ENCODE assay signal across 28 mouse cellular contexts in genomic region chr11:64002629-64003028, GRCm38 (mm10).
DNase-seq lines count a peak whose midpoint lies in the region; ATAC-seq and TF ChIP-seq lines count a peak whose summit lies in the region.
"Had no signal": no experiment of that assay in that cellular context is flagged by ENCODE, and none has a peak within 500 bp of the region (broad histone marks: within the 10 kb centered on the region; RNA-seq: fewer than 3 reads in every experiment).

No protein-coding gene starts in this region.

- H3K4me2 ChIP-seq in liver, embryonic 11.5 days, result no peak overlapping the region; the same call in 1 of the 2 replicates
- no peak overlapping the region for H3K4me2 ChIP-seq in liver, embryonic 16.5 days (ENCODE audit: low read depth, low read length)
- H3K4me2 ChIP-seq in intestine, postnatal 0 days (replicated peaks; ENCODE audit: low read depth), result no peak overlapping the region
- H3K4me2 ChIP-seq: embryonic facial prominence, embryonic 12.5 days; forebrain, embryonic 15.5 days; heart, embryonic 11.5 days; hindbrain, embryonic 14.5 days; kidney, embryonic 15.5 days; limb, embryonic 13.5 days; lung, embryonic 14.5 days; midbrain, embryonic 11.5 days; neural tube, embryonic 13.5 days had no signal

- no peak overlapping the region for H3K4me3 ChIP-seq in liver, embryonic 11.5 days (ENCODE audit: low read depth, low read length)
- H3K4me3 ChIP-seq in liver, embryonic 16.5 days (ENCODE audit: low read depth, low read length), result no peak overlapping the region
- no peak overlapping the region for H3K4me3 ChIP-seq in intestine, postnatal 0 days (ENCODE audit: low read depth, low read length)
- H3K4me3 ChIP-seq: embryonic facial prominence, embryonic 12.5 days; forebrain, embryonic 10.5 days; forebrain, embryonic 15.5 days; kidney, embryonic 15.5 days; layer of hippocampus, adult 2 months; limb, embryonic 13.5 days; neural tube, embryonic 13.5 days had no signal

- 58% methylated on average over 2 of the region's 2 CpGs for WGBS in liver, embryonic 11.5 days
- 25% methylated on average over 2 of the region's 2 CpGs for WGBS in liver, embryonic 16.5 days (ENCODE audit: insufficient replicate concordance)
- WGBS in intestine, postnatal 0 days, result 76% methylated on average over 2 of the region's 2 CpGs

- H3K9me3 ChIP-seq in liver, embryonic 11.5 days (ENCODE audit: control insufficient read depth, low read length), result no peaks in the 10 kb centered on the region
- H3K9me3 ChIP-seq in liver, embryonic 16.5 days (replicated peaks; ENCODE audit: control insufficient read depth, low read length), result no peaks in the 10 kb centered on the region
- H3K9me3 ChIP-seq in intestine, postnatal 0 days (ENCODE audit: control insufficient read depth), result no peaks in the 10 kb centered on the region
- H3K9me3 ChIP-seq: embryonic facial prominence, embryonic 12.5 days; forebrain, embryonic 10.5 days; forebrain, embryonic 15.5 days; kidney, embryonic 15.5 days; neural tube, embryonic 13.5 days had no signal

- H3K9ac ChIP-seq in liver, embryonic 11.5 days (ENCODE audit: low read depth, low read length), result no peak overlapping the region
- H3K9ac ChIP-seq in liver, embryonic 16.5 days (ENCODE audit: low read depth, low read length), result no peak overlapping the region
- H3K9ac ChIP-seq in intestine, postnatal 0 days (ENCODE audit: low read depth, low read length), result no peak overlapping the region
- H3K9ac ChIP-seq: embryonic facial prominence, embryonic 12.5 days; forebrain, embryonic 15.5 days; hindbrain, embryonic 14.5 days; kidney, embryonic 15.5 days; limb, embryonic 13.5 days; lung, embryonic 14.5 days; neural tube, embryonic 13.5 days had no signal

- H3K27me3 ChIP-seq in liver, embryonic 11.5 days (replicated peaks; ENCODE audit: control insufficient read depth, insufficient read depth, low read length), result no peaks in the 10 kb centered on the region
- H3K27me3 ChIP-seq in liver, embryonic 16.5 days (ENCODE audit: control insufficient read depth, insufficient read depth, low read depth, low read length), result no peaks in the 10 kb centered on the region
- H3K27me3 ChIP-seq in intestine, postnatal 0 days (replicated peaks; ENCODE audit: control insufficient read depth, insufficient read depth, low read length), result no peaks in the 10 kb centered on the region
- H3K27me3 ChIP-seq: embryonic facial prominence, embryonic 12.5 days; forebrain, embryonic 15.5 days; kidney, embryonic 15.5 days; limb, embryonic 13.5 days; neural tube, embryonic 13.5 days had no signal

- TF ChIP-seq CTCF in intestine, postnatal 0 days (IDR thresholded peaks at IDR 0.05; ENCODE audit: low read depth), result no peak

- ATAC-seq in liver, embryonic 11.5 days (replicated peaks; ENCODE audit: low FRiP score), result peak; percentile 60
- peak; percentile 59 for ATAC-seq in liver, embryonic 16.5 days (ENCODE audit: low read depth)
- ATAC-seq in intestine, postnatal 0 days, result no peak
- ATAC-seq: forebrain, embryonic 15.5 days; midbrain, embryonic 16.5 days had no signal

- H3K27ac ChIP-seq in liver, embryonic 11.5 days (ENCODE audit: low read depth, low read length), result no peak overlapping the region
- H3K27ac ChIP-seq in liver, embryonic 16.5 days (ENCODE audit: low read length), result no peak overlapping the region
- no peak overlapping the region for H3K27ac ChIP-seq in intestine, postnatal 0 days (ENCODE audit: low read depth, low read length)
- H3K27ac ChIP-seq: embryonic facial prominence, embryonic 12.5 days; forebrain, embryonic 15.5 days; hindbrain, embryonic 14.5 days; kidney, embryonic 15.5 days; layer of hippocampus, adult 2 months; limb, embryonic 13.5 days; neural tube, embryonic 13.5 days had no signal

- DNase-seq in testis, postnatal 10 days (ENCODE audit: low spot score), result peak; percentile 26
- no peak for DNase-seq in testis, postnatal 14 days (ENCODE audit: low spot score)
- DNase-seq in liver, embryonic 11.5 days (ENCODE audit: low spot score), result no peak
- DNase-seq in kidney, adult 18-20 months, result no peak
- DNase-seq in thymus, postnatal 36 days, result no peak
- no peak for DNase-seq in gastrocnemius, postnatal 4 days (ENCODE audit: low spot score in 2 of 2)
- DNase-seq: adrenal gland, adult 8-10 months; cerebellum, adult 9-10 months; cerebellum, postnatal 36 days; heart, postnatal 36 days; kidney, adult 11 months; lung, embryonic 14.5 days; lung, postnatal 14 days; right cerebral cortex, postnatal 4 days; thymus, postnatal 14 days had no signal

- H3K4me1 ChIP-seq in liver, embryonic 11.5 days (replicated peaks; ENCODE audit: control insufficient read depth, insufficient read depth, low read length), result peaks cover 24% of the 10 kb centered on the region
- peaks cover 16% of the 10 kb centered on the region for H3K4me1 ChIP-seq in liver, embryonic 16.5 days (ENCODE audit: control insufficient read depth, low read depth, low read length)
- 0 out of 2 replicates have a peak, but pooled peaks cover 7% of the 10 kb centered on the region for H3K4me1 ChIP-seq in intestine, postnatal 0 days (replicated peaks; ENCODE audit: control insufficient read depth, insufficient read depth, low read length)
- H3K4me1 ChIP-seq: forebrain, embryonic 15.5 days had no signal

- H3K36me3 ChIP-seq in liver, embryonic 11.5 days (ENCODE audit: control insufficient read depth, insufficient read depth, low read length), result no peaks in the 10 kb centered on the region
- no peaks in the 10 kb centered on the region for H3K36me3 ChIP-seq in liver, embryonic 16.5 days (ENCODE audit: control insufficient read depth, insufficient read depth)
- no peaks in the 10 kb centered on the region for H3K36me3 ChIP-seq in intestine, postnatal 0 days (ENCODE audit: control insufficient read depth, insufficient read depth)
- H3K36me3 ChIP-seq: embryonic facial prominence, embryonic 12.5 days; forebrain, embryonic 15.5 days; kidney, embryonic 15.5 days; limb, embryonic 13.5 days; neural tube, embryonic 13.5 days had no signal
